ENCODE assay signal across 9 mouse cellular contexts in genomic region chr2:143545758-143546246, GRCm38 (mm10). TPM values are rescaled to one million over a fixed set of nuclear protein-coding genes. Genes with fewer than 3 reads are reported as not detected.
DNase-seq lines count a peak whose midpoint lies in the region; ATAC-seq and TF ChIP-seq lines count a peak whose summit lies in the region.
"Had no signal": no experiment of that assay in that cellular context is flagged by ENCODE, and none has a peak within 500 bp of the region (broad histone marks: within the 10 kb centered on the region; RNA-seq: fewer than 3 reads in every experiment).

TSS of gene Pcsk2 (plus strand) at chr2:143546156.

- no peak for DNase-seq in lung, postnatal 25 days (ENCODE audit: low spot score)
- DNase-seq in embryo, embryonic 10 days (ENCODE audit: low spot score): peak; percentile 80
- DNase-seq in gastrocnemius, postnatal 25 days: peak; percentile 48
- DNase-seq in kidney, postnatal 14 days: peak; percentile 17
- no peak for DNase-seq in liver, embryonic 14.5 days (ENCODE audit: low read depth in 3 of 3, low spot score in 3 of 3)
- peak; percentile 91 for DNase-seq in retina, postnatal 1 day
- DNase-seq in thymus, adult 2 months: no peak

- no peak for TF ChIP-seq EP300 in liver, embryonic 14.5 days (IDR thresholded peaks at IDR 0.05; ENCODE audit: low read depth)

- H3K9me3 ChIP-seq in lung, embryonic 15.5 days: no peaks in the 10 kb centered on the region
- no peaks in the 10 kb centered on the region for H3K9me3 ChIP-seq in liver, embryonic 14.5 days (ENCODE audit: control insufficient read depth, low read length)

- ATAC-seq in lung, embryonic 15.5 days (ENCODE audit: borderline replicate concordance, extremely low read depth, low FRiP score, low TSS enrichment): peak; percentile 93
- ATAC-seq in liver, embryonic 14.5 days (ENCODE audit: insufficient read depth): peak; percentile 37; the same call in 1 of the 2 replicates

- no peak within 1 kb of the TSS for H3K9ac ChIP-seq in lung, embryonic 15.5 days
- no peak within 1 kb of the TSS for H3K9ac ChIP-seq in liver, embryonic 14.5 days (replicated peaks)

- no peaks in the 10 kb centered on the region for H3K36me3 ChIP-seq in lung, embryonic 15.5 days
- no peaks in the 10 kb centered on the region for H3K36me3 ChIP-seq in liver, embryonic 14.5 days (replicated peaks; ENCODE audit: control insufficient read depth, insufficient read depth, low read depth)
- H3K36me3 ChIP-seq in thymus, adult 2 months (ENCODE audit: control insufficient read depth, insufficient read depth, low read length): no peaks in the 10 kb centered on the region

- under 1% methylated on average over 49 of the region's 51 CpGs for WGBS in lung, embryonic 15.5 days
- WGBS in liver, embryonic 14.5 days (ENCODE audit: insufficient replicate concordance): 2% methylated on average over 36 of the region's 51 CpGs
- WGBS in thymus, adult 2 months: 3% methylated on average over 51 of the region's 51 CpGs

- no peak for TF ChIP-seq POLR2A in thymus, adult 2 months (IDR thresholded peaks at IDR 0.05; ENCODE audit: control insufficient read depth, extremely low read depth, insufficient read depth, low read length, poor library complexity)

- H3K4me3 ChIP-seq in lung, embryonic 15.5 days: peak within 1 kb of the TSS; percentile 45
- peak within 1 kb of the TSS; percentile 11 to 33; a peak in 2 of 4 replicates for H3K4me3 ChIP-seq in liver, embryonic 14.5 days (ENCODE audit: insufficient read depth in 1 of 2, low read depth in 2 of 2, low read length in 2 of 2)
- H3K4me3 ChIP-seq in thymus, adult 2 months (ENCODE audit: control insufficient read depth, insufficient read depth, low read length): no peak within 1 kb of the TSS

- no peak within 1 kb of the TSS for H3K27ac ChIP-seq in lung, embryonic 15.5 days
- H3K27ac ChIP-seq in liver, embryonic 14.5 days: no peak within 1 kb of the TSS
- H3K27ac ChIP-seq in thymus, adult 2 months (ENCODE audit: control insufficient read depth, insufficient read depth, low read length): no peak within 1 kb of the TSS

- peak within 1 kb of the TSS; percentile 78 for H3K4me2 ChIP-seq in lung, embryonic 15.5 days
- peak within 1 kb of the TSS; percentile 37 for H3K4me2 ChIP-seq in liver, embryonic 14.5 days (ENCODE audit: low read depth)

- no peak for TF ChIP-seq CTCF in liver, embryonic 14.5 days (IDR thresholded peaks at IDR 0.05; ENCODE audit: low read depth)
- no peak for TF ChIP-seq CTCF in thymus, adult 2 months (IDR thresholded peaks at IDR 0.05; ENCODE audit: borderline replicate concordance, control insufficient read depth, extremely low read depth, insufficient read depth, low read length, poor library complexity)

- H3K4me1 ChIP-seq in lung, embryonic 15.5 days: peaks cover 6% of the 10 kb centered on the region; the same call in 1 of the 2 replicates
- H3K4me1 ChIP-seq in liver, embryonic 14.5 days (replicated peaks; ENCODE audit: control insufficient read depth in 2 of 2, insufficient read depth in 2 of 2, low read length in 1 of 2): no peaks in the 10 kb centered on the region
- no peaks in the 10 kb centered on the region for H3K4me1 ChIP-seq in thymus, adult 2 months (replicated peaks; ENCODE audit: control insufficient read depth, insufficient read depth, low read length)

- H3K27me3 ChIP-seq in lung, embryonic 15.5 days: peaks cover 45% of the 10 kb centered on the region
- peaks cover 29% of the 10 kb centered on the region for H3K27me3 ChIP-seq in liver, embryonic 14.5 days (ENCODE audit: control insufficient read depth, insufficient read depth, low read length)
- no peaks in the 10 kb centered on the region for H3K27me3 ChIP-seq in thymus, adult 2 months (ENCODE audit: control insufficient read depth, insufficient read depth, low read length)

RNA-seq across cellular contexts. Expression of gene Pcsk2, which starts in this region (rescaled TPM):
- polyA plus RNA-seq in lung, embryonic 15.5 days (2015; fragmentation: Nextera tagmentation; extraction: Ambion mirVana): 0.07 and 0.08 TPM in 2 replicates
- total RNA-seq in gastrocnemius, postnatal 25 days (2021): under 1 TPM in 1 of 2 experiments, not detected in 1; 0.08 TPM
- 0.01 TPM in 1 of 2 replicates, not detected in the other for polyA plus RNA-seq in liver, embryonic 14.5 days (2012; rRNA removed)
- not detected in 2 replicates for polyA plus RNA-seq in liver, embryonic 14.5 days (2014; fragmentation: Nextera tagmentation; extraction: Ambion mirVana)
- polyA plus RNA-seq in thymus, adult 2 months (2012; rRNA removed): 0.08 TPM in 2 replicates
- total RNA-seq: MEL had no signal

Comparison
In these comparisons a context has a peak if more than half of its experiments do, and no peak if none do; other contexts are left out.
1. Peak in ATAC-seq, H3K4me3 ChIP-seq and H3K4me2 ChIP-seq in lung, embryonic 15.5 days; RNA of the gene not detected or under 1 TPM.
2. Peak in DNase-seq in gastrocnemius, postnatal 25 days; RNA of the gene not detected or under 1 TPM.
3. Peak in ATAC-seq, H3K4me3 ChIP-seq and H3K4me2 ChIP-seq in liver, embryonic 14.5 days; RNA of the gene not detected or under 1 TPM.
4. DNase-seq: peak in embryo, embryonic 10 days (single experiment), kidney, postnatal 14 days (single experiment) and retina, postnatal 1 day (single experiment); none in lung, postnatal 25 days (single experiment), liver, embryonic 14.5 days (0 of 3) and thymus, adult 2 months (single experiment).